Mouse (Mus musculus) myocyte (in vitro differentiated cells): ENCODE results near the gene Alpk1. TPM values are rescaled to one million over a fixed set of nuclear protein-coding genes. Genes with fewer than 3 reads are reported as not detected.

Experiments used
- H3K27me3 ChIP-seq: one replicate; pipeline ENCODE4 v1.6.1; 2011; ENCODE audit not compliant: control insufficient read depth, insufficient read depth, insufficient read length
- H3K36me3 ChIP-seq: one replicate; pipeline ENCODE4 v1.6.1; 2011; ENCODE audit not compliant: control insufficient read depth, insufficient read depth
- H3K4me2 ChIP-seq: one replicate; pipeline ENCODE4 v1.6.1; 2011; ENCODE audit warnings: low read depth, control low read depth
- H3K4me3 ChIP-seq: one replicate; pipeline ENCODE4 v1.5.1; 2011; ENCODE audit warnings: mild to moderate bottlenecking, control low read depth, moderate library complexity
- H3K79me2 ChIP-seq: one replicate; pipeline ENCODE4 v1.6.1; 2011; ENCODE audit not compliant: control insufficient read depth, insufficient read depth
- H3ac ChIP-seq: one replicate; pipeline ENCODE4 v1.6.1; 2011; ENCODE audit not compliant: control insufficient read depth, insufficient read length
- CEBPB ChIP-seq: IDR thresholded peaks from 2 replicates; pipeline ENCODE4 v1.6.1; 2011; ENCODE audit warnings: mild to moderate bottlenecking, moderate library complexity; ENCODE audit not compliant: poor library complexity, insufficient read depth, severe bottlenecking
- E2F4 ChIP-seq: IDR thresholded peaks from one replicate; pipeline ENCODE4 v1.6.1; 2011; ENCODE audit warnings: mild to moderate bottlenecking, control low read depth, moderate library complexity; ENCODE audit not compliant: insufficient read depth
- MAX ChIP-seq: IDR thresholded peaks from one replicate; pipeline ENCODE4 v1.6.1; 2011; ENCODE audit warnings: low read depth, mild to moderate bottlenecking, control low read depth
- MYOD1 ChIP-seq, 3 experiments: IDR thresholded peaks; one replicate each; pipeline ENCODE4 v1.6.1; 2011; ENCODE audit warnings: control low read depth in 2 of 3, low read depth in 2 of 3, mild to moderate bottlenecking in 2 of 3, moderate library complexity in 1 of 3; ENCODE audit not compliant: insufficient read length in 2 of 3, control insufficient read depth in 1 of 3
- MYOG ChIP-seq, 3 experiments: IDR thresholded peaks; one replicate each; pipeline ENCODE4 v1.6.1; 2011; ENCODE audit warnings: control low read depth in 2 of 3, low read depth in 2 of 3, mild to moderate bottlenecking in 2 of 3; ENCODE audit not compliant: insufficient read length in 2 of 3, control insufficient read depth in 1 of 3, insufficient read depth in 1 of 3
- POLR2A ChIP-seq: IDR thresholded peaks from one replicate; pipeline ENCODE4 v1.6.1; 2011; ENCODE audit warnings: low read depth, mild to moderate bottlenecking, control low read depth, moderate library complexity; ENCODE audit not compliant: insufficient read length
- POLR2AphosphoS2 ChIP-seq: IDR thresholded peaks from one replicate; pipeline ENCODE4 v1.6.1; 2011; ENCODE audit warnings: low read depth, control low read depth; ENCODE audit not compliant: insufficient read length
- REST ChIP-seq: IDR thresholded peaks from one replicate; pipeline ENCODE4 v1.6.1; 2011; ENCODE audit warnings: mild to moderate bottlenecking, control low read depth, moderate library complexity; ENCODE audit not compliant: insufficient read depth, insufficient read length
- SRF ChIP-seq: IDR thresholded peaks from one replicate; pipeline ENCODE4 v1.6.1; 2011; ENCODE audit warnings: low read depth; ENCODE audit not compliant: control insufficient read depth, insufficient read length
- TCF12 ChIP-seq: IDR thresholded peaks from one replicate; pipeline ENCODE4 v1.6.1; 2011; ENCODE audit warnings: mild to moderate bottlenecking, control low read depth; ENCODE audit not compliant: poor library complexity, insufficient read depth, severe bottlenecking
- TCF3 ChIP-seq: IDR thresholded peaks from one replicate; pipeline ENCODE4 v1.6.1; 2011; ENCODE audit warnings: low read depth, control low read depth; ENCODE audit not compliant: insufficient read length
- USF1 ChIP-seq: IDR thresholded peaks from one replicate; pipeline ENCODE4 v1.6.1; 2011; ENCODE audit warnings: low read depth, mild to moderate bottlenecking, control low read depth, moderate library complexity
- polyA plus RNA-seq: library from polyadenylated mRNA; unstranded; fragments of >200 nt; fragmentation: generic; extraction: Trizol; gene quantifications from one replicate; pipeline ENCODE4 v1.2.1, GENCODE M21; 2012; ENCODE audit warnings: missing spikeins

Alpk1 gene
- polyA plus RNA-seq, 1 experiment, result 1.8 TPM

- Histone ChIP-seq H3K4me2 (no peak overlapping the region), H3K4me3 (no peak overlapping the region), H3K27me3 (no peaks in the 10 kb centered on the region), H3ac (no peak overlapping the region), H3K79me2 (no peaks in the 10 kb centered on the region), H3K36me3 (no peaks in the 10 kb centered on the region)
- TF ChIP-seq MYOG (IDR thresholded peaks at IDR 0.05; ENCODE audit: control insufficient read depth in 1 of 3, insufficient read depth in 1 of 3, insufficient read length in 2 of 3, low read depth in 2 of 3) (no peak), USF1 (no peak), TCF12 (no peak), CEBPB (no peak), TCF3 (no peak), POLR2AphosphoS2 (no peak), MAX (no peak), E2F4 (no peak), SRF (no peak), MYOD1 (IDR thresholded peaks at IDR 0.05; ENCODE audit: control insufficient read depth in 1 of 3, insufficient read length in 2 of 3, low read depth in 2 of 3) (no peak), REST (no peak), POLR2A (no peak)
These were observed 128.3 kb downstream of the Alpk1 start for GRCm38 (mm10) chr3:127651742-127652653.

GRCm38 (mm10) chr3:127646156-127646825, 134.0 kb downstream of the Alpk1 start:
- no peaks in the 10 kb centered on the region for H3K36me3 ChIP-seq
- no peak overlapping the region for H3ac ChIP-seq
- H3K79me2 ChIP-seq, result no peaks in the 10 kb centered on the region
- H3K27me3 ChIP-seq, result peaks cover 12% of the 10 kb centered on the region
- TF ChIP-seq POLR2A, result no peak
- no peak for TF ChIP-seq TCF3
- no peak for TF ChIP-seq MAX
- TF ChIP-seq SRF, result no peak
- no peak for TF ChIP-seq USF1
- TF ChIP-seq TCF12, result no peak
- TF ChIP-seq REST, result no peak
- TF ChIP-seq POLR2AphosphoS2, result no peak
- TF ChIP-seq CEBPB, result no peak
- TF ChIP-seq E2F4, result no peak
- TF ChIP-seq MYOD1 (IDR thresholded peaks at IDR 0.05; ENCODE audit: control insufficient read depth in 1 of 3, insufficient read length in 2 of 3, low read depth in 2 of 3), result no peak
- no peak for TF ChIP-seq MYOG (IDR thresholded peaks at IDR 0.05; ENCODE audit: control insufficient read depth in 1 of 3, insufficient read depth in 1 of 3, insufficient read length in 2 of 3, low read depth in 2 of 3)
- H3K4me2 ChIP-seq, result no peak overlapping the region
- no peak overlapping the region for H3K4me3 ChIP-seq

GRCm38 (mm10) chr3:127642211-127642610, 138.1 kb downstream of the Alpk1 start:
- Histone ChIP-seq H3K4me2 (no peak overlapping the region), H3K79me2 (no peaks in the 10 kb centered on the region), H3K4me3 (no peak overlapping the region), H3K36me3 (no peaks in the 10 kb centered on the region), H3ac (no peak overlapping the region), H3K27me3 (peaks cover 34% of the 10 kb centered on the region)
- TF ChIP-seq MYOD1 (IDR thresholded peaks at IDR 0.05; ENCODE audit: control insufficient read depth in 1 of 3, insufficient read length in 2 of 3, low read depth in 2 of 3), result no peak
- TF ChIP-seq MYOG (IDR thresholded peaks at IDR 0.05; ENCODE audit: control insufficient read depth in 1 of 3, insufficient read depth in 1 of 3, insufficient read length in 2 of 3, low read depth in 2 of 3), result no peak
- no peak for TF ChIP-seq MAX
- TF ChIP-seq E2F4, result no peak
- TF ChIP-seq POLR2A, result no peak
- TF ChIP-seq CEBPB, result no peak
- no peak for TF ChIP-seq POLR2AphosphoS2
- no peak for TF ChIP-seq TCF12

- TF ChIP-seq TCF3 (no peak), REST (no peak), SRF (no peak), POLR2A (no peak), USF1 (no peak), CEBPB (no peak), E2F4 (no peak), MYOD1 (IDR thresholded peaks at IDR 0.05; ENCODE audit: control insufficient read depth in 1 of 3, insufficient read length in 2 of 3, low read depth in 2 of 3) (no peak), MYOG (IDR thresholded peaks at IDR 0.05; ENCODE audit: control insufficient read depth in 1 of 3, insufficient read depth in 1 of 3, insufficient read length in 2 of 3, low read depth in 2 of 3) (no peak), TCF12 (no peak), MAX (no peak), POLR2AphosphoS2 (no peak)
- no peaks in the 10 kb centered on the region for H3K79me2 ChIP-seq
- no peak overlapping the region for H3K4me2 ChIP-seq
- H3ac ChIP-seq, result no peak overlapping the region
- peaks cover 33% of the 10 kb centered on the region for H3K27me3 ChIP-seq
- H3K4me3 ChIP-seq, result no peak overlapping the region
- no peaks in the 10 kb centered on the region for H3K36me3 ChIP-seq
These were observed 139.3 kb downstream of the Alpk1 start for GRCm38 (mm10) chr3:127640762-127641700.
